Mouse (Mus musculus): ENCODE results near the gene Gm6034. TPM values are rescaled to one million over a fixed set of nuclear protein-coding genes. Genes with fewer than 3 reads are reported as not detected.

Gm6034 gene
- polyA plus RNA-seq, 1 experiment from 2014 or later = not detected

DNA sequence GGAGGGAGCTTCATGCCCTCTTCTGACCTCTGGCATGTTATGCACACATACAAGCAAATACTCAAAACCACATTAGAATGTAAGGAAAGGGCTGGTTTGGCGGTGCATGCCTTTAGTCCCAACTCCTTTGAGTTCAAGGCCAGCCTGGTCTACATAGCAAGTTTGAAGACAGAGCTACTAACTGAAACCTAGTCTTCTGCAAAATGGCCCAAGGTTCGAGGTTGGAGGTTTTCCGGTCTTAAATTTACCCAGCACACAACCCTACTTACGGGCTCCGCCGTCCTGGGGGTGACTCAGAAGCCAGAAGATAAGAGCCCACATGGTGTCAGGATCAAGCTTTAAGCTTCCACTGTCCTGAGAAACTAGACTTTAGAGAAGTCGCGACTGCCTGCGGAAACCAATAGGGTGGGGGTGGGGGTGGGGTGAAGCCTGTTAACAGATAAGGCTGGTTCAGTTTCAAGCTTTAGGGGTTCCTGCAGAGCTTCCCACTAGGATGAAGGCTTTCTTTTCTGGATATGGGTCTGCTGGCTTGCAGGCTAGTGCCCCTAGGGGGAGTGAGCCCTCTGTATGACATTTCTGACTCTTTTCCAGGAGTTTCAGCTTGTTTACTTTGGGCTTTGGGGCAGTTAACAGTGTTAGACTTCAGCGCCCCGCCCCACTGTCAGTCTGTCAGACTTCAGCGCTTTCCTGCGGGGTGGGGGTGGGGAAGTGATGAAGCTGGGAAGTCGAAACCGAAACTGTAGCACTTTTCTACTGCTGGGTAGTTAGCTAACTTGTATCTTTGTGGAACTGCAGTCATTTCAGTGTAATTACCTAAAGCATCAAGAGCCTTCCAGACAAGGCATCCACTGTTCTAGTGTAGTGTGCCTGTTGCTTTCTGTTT, 22.3 kb upstream of the Gm6034 start, which contains the start of gene H2-T24:
TSS of gene H2-T24 (minus strand) at position 370 of the 883 bp plus-strand sequence.
- H3K36me3 ChIP-seq (ENCODE audit: control insufficient read depth, insufficient read depth, low read length) = no peaks in the 10 kb centered on the region
- H3K27ac ChIP-seq (ENCODE audit: low read depth, low read length) = no peak within 1 kb of the TSS
- no peaks in the 10 kb centered on the region for H3K9me3 ChIP-seq (ENCODE audit: control insufficient read depth, low read length)
- WGBS = 38% methylated on average over 15 of the region's 15 CpGs
- ATAC-seq (ENCODE audit: low FRiP score, low TSS enrichment) = peak; percentile 36; the same call in 1 of the 2 replicates
- H3K4me1 ChIP-seq (ENCODE audit: control insufficient read depth, insufficient read depth, low read length) = peaks cover 6% of the 10 kb centered on the region
- H3K4me2 ChIP-seq (replicated peaks; ENCODE audit: low read depth, low read length) = peak within 1 kb of the TSS; percentile 4; the same call in 1 of the 2 replicates
- no peak within 1 kb of the TSS for H3K9ac ChIP-seq (ENCODE audit: low read depth, low read length)
- H3K4me3 ChIP-seq (ENCODE audit: low read length) = no peak within 1 kb of the TSS
- H3K27me3 ChIP-seq (ENCODE audit: control insufficient read depth, insufficient read depth, low read length) = no peaks in the 10 kb centered on the region

DNA sequence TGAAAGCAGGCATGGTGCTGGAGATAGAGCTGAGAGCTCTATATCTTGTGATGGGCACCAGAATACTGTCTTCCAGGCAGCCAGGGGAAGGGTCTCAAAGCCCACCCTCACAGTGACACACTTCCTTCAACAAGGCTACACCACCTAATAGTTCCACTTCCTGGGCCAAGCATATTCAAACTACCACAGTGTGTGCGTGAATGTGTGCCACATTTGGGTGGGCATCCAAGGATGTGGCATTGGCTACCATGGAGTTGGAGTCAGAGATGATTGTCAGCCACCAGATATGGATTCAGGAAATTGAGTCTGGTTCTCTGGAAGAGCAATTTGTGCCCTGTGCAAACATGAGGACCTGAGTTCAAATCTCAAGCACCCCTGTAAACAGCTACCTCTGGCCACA, 21.5 kb upstream of the Gm6034 start:
- no peak overlapping the region for H3K27ac ChIP-seq (ENCODE audit: low read depth, low read length)
- WGBS = 90% methylated on average over 1 of the region's 1 CpGs

DNA sequence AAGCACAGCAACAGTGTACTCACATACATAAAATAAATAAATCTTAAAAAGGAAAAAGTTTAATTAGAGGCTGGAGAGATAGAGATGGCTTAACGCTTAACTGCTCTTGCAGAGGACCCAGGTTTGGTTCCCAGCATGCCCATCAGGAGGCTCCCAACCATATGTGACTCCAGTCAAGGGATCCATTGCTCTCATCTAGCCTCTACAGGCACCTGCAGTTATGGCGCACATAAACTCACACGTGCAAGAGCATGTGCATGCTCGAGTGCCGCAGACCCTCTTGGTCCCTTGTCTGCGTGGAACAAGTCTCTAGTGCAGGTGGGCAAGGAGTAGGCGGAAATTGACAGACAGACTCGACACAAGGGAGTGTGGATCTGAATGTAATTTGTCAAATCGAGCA, 20.7 kb upstream of the Gm6034 start:
- H3K27me3 ChIP-seq (ENCODE audit: control insufficient read depth, insufficient read depth, low read length) = no peaks in the 10 kb centered on the region
- peaks cover 6% of the 10 kb centered on the region for H3K4me1 ChIP-seq (ENCODE audit: control insufficient read depth, insufficient read depth, low read length)
- H3K4me2 ChIP-seq (replicated peaks; ENCODE audit: low read depth, low read length) = no peak overlapping the region
- no peak overlapping the region for H3K27ac ChIP-seq (ENCODE audit: low read depth, low read length)
- WGBS = 95% methylated on average over 9 of the region's 9 CpGs
- no peaks in the 10 kb centered on the region for H3K9me3 ChIP-seq (ENCODE audit: control insufficient read depth, low read length)
- H3K4me3 ChIP-seq (ENCODE audit: low read length) = no peak overlapping the region
- ATAC-seq (ENCODE audit: low FRiP score, low TSS enrichment) = no peak
- no peaks in the 10 kb centered on the region for H3K36me3 ChIP-seq (ENCODE audit: control insufficient read depth, insufficient read depth, low read length)
- no peak overlapping the region for H3K9ac ChIP-seq (ENCODE audit: low read depth, low read length)

More for the DNA sequence above, 21.5 kb upstream of the Gm6034 start:
- Histone ChIP-seq H3K4me2 (replicated peaks; ENCODE audit: low read depth, low read length) (no peak overlapping the region), H3K27me3 (ENCODE audit: control insufficient read depth, insufficient read depth, low read length) (no peaks in the 10 kb centered on the region), H3K36me3 (ENCODE audit: control insufficient read depth, insufficient read depth, low read length) (no peaks in the 10 kb centered on the region), H3K9me3 (ENCODE audit: control insufficient read depth, low read length) (no peaks in the 10 kb centered on the region), H3K9ac (ENCODE audit: low read depth, low read length) (no peak overlapping the region), H3K4me3 (ENCODE audit: low read length) (no peak overlapping the region), H3K4me1 (ENCODE audit: control insufficient read depth, insufficient read depth, low read length) (peaks cover 6% of the 10 kb centered on the region)
- ATAC-seq (ENCODE audit: low FRiP score, low TSS enrichment) = no peak

- 87% methylated on average over 6 of the region's 6 CpGs for WGBS
- no peak overlapping the region for H3K4me3 ChIP-seq (ENCODE audit: low read length)
- H3K36me3 ChIP-seq (ENCODE audit: control insufficient read depth, insufficient read depth, low read length) = no peaks in the 10 kb centered on the region
- H3K9ac ChIP-seq (ENCODE audit: low read depth, low read length) = no peak overlapping the region
- no peaks in the 10 kb centered on the region for H3K9me3 ChIP-seq (ENCODE audit: control insufficient read depth, low read length)
- ATAC-seq (ENCODE audit: low FRiP score, low TSS enrichment) = no peak
- H3K4me2 ChIP-seq (replicated peaks; ENCODE audit: low read depth, low read length) = no peak overlapping the region
- H3K27ac ChIP-seq (ENCODE audit: low read depth, low read length) = no peak overlapping the region
- H3K27me3 ChIP-seq (ENCODE audit: control insufficient read depth, insufficient read depth, low read length) = no peaks in the 10 kb centered on the region
- peaks cover 6% of the 10 kb centered on the region for H3K4me1 ChIP-seq (ENCODE audit: control insufficient read depth, insufficient read depth, low read length)
Measured at GRCm38 (mm10) chr17:36022922-36023321, 19.8 kb upstream of the Gm6034 start.

- Histone ChIP-seq H3K4me2 (replicated peaks; ENCODE audit: low read depth, low read length) (no peak overlapping the region; the same call in 1 of the 2 replicates), H3K9me3 (ENCODE audit: control insufficient read depth, low read length) (no peaks in the 10 kb centered on the region), H3K9ac (ENCODE audit: low read depth, low read length) (no peak overlapping the region), H3K27ac (ENCODE audit: low read depth, low read length) (0 out of 2 replicates have a peak overlapping the region, but pooled peaks have one; percentile 7), H3K36me3 (ENCODE audit: control insufficient read depth, insufficient read depth, low read length) (no peaks in the 10 kb centered on the region), H3K27me3 (ENCODE audit: control insufficient read depth, insufficient read depth, low read length) (no peaks in the 10 kb centered on the region), H3K4me1 (ENCODE audit: control insufficient read depth, insufficient read depth, low read length) (peaks cover 6% of the 10 kb centered on the region), H3K4me3 (ENCODE audit: low read length) (no peak overlapping the region)
- WGBS = 48% methylated on average over 9 of the region's 9 CpGs
- no peak for ATAC-seq (ENCODE audit: low FRiP score, low TSS enrichment)
Measured at GRCm38 (mm10) chr17:36023710-36024654, 18.8 kb upstream of the Gm6034 start.

DNA sequence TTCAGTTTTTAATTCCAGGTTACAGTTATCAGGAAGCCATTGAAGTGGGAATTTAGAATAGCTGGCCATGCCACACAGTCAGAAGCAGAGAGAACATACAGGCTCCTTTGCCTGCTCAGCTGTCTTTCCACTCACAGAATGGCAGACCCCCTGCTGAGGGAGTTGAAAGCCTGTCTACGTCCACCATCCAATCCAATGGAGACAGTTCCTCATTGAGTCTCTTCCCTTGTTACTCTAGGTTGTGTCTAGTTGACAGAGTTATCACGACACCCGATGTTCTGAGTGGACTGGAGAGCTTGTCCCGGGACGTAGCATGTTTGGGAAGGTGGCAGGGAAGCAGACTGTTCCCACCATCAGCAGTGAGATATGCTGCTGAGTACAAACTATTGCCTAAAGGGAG, 17.6 kb upstream of the Gm6034 start:
- no peak overlapping the region for H3K27ac ChIP-seq (ENCODE audit: low read depth, low read length)
- H3K36me3 ChIP-seq (ENCODE audit: control insufficient read depth, insufficient read depth, low read length) = no peaks in the 10 kb centered on the region
- H3K4me1 ChIP-seq (ENCODE audit: control insufficient read depth, insufficient read depth, low read length) = peaks cover 6% of the 10 kb centered on the region
- H3K9ac ChIP-seq (ENCODE audit: low read depth, low read length) = no peak overlapping the region
- WGBS = 78% methylated on average over 5 of the region's 5 CpGs
- H3K4me2 ChIP-seq (replicated peaks; ENCODE audit: low read depth, low read length) = no peak overlapping the region
- H3K27me3 ChIP-seq (ENCODE audit: control insufficient read depth, insufficient read depth, low read length) = no peaks in the 10 kb centered on the region
- ATAC-seq (ENCODE audit: low FRiP score, low TSS enrichment) = no peak
- H3K9me3 ChIP-seq (ENCODE audit: control insufficient read depth, low read length) = no peaks in the 10 kb centered on the region
- H3K4me3 ChIP-seq (ENCODE audit: low read length) = no peak overlapping the region

GRCm38 (mm10) chr17:36025901-36026300, 16.9 kb upstream of the Gm6034 start:
- Histone ChIP-seq H3K4me2 (replicated peaks; ENCODE audit: low read depth, low read length) (no peak overlapping the region), H3K36me3 (ENCODE audit: control insufficient read depth, insufficient read depth, low read length) (no peaks in the 10 kb centered on the region), H3K9ac (ENCODE audit: low read depth, low read length) (no peak overlapping the region), H3K4me3 (ENCODE audit: low read length) (no peak overlapping the region), H3K27ac (ENCODE audit: low read depth, low read length) (no peak overlapping the region), H3K27me3 (ENCODE audit: control insufficient read depth, insufficient read depth, low read length) (no peaks in the 10 kb centered on the region), H3K4me1 (ENCODE audit: control insufficient read depth, insufficient read depth, low read length) (peaks cover 6% of the 10 kb centered on the region), H3K9me3 (ENCODE audit: control insufficient read depth, low read length) (no peaks in the 10 kb centered on the region)
- no peak for ATAC-seq (ENCODE audit: low FRiP score, low TSS enrichment)
- WGBS = 73% methylated on average over 4 of the region's 4 CpGs

DNA sequence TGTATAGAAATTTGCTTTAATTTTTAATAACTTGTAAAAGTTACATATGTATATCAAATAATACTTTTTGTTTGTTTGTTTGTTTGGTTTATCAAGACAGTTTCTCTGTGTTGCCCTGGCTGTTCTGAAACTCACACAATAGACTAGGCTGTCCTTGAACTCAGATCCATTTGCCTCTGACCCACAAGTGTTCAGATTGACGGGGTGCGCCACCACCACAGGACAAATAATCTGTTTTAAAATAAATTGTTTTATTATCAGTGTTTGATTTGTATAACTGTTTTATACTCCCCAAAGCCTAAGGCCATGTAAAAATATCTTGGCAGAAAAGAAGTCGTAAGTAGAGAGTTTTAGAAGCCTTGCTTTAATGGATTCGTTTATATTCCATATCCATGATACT, 15.1 kb upstream of the Gm6034 start:
- H3K4me3 ChIP-seq (ENCODE audit: low read length) = no peak overlapping the region
- no peaks in the 10 kb centered on the region for H3K27me3 ChIP-seq (ENCODE audit: control insufficient read depth, insufficient read depth, low read length)
- no peak overlapping the region for H3K9ac ChIP-seq (ENCODE audit: low read depth, low read length)
- no peaks in the 10 kb centered on the region for H3K36me3 ChIP-seq (ENCODE audit: control insufficient read depth, insufficient read depth, low read length)
- WGBS = 92% methylated on average over 4 of the region's 4 CpGs
- ATAC-seq (ENCODE audit: low FRiP score, low TSS enrichment) = no peak
- no peak overlapping the region for H3K27ac ChIP-seq (ENCODE audit: low read depth, low read length)
- H3K4me1 ChIP-seq (ENCODE audit: control insufficient read depth, insufficient read depth, low read length) = peaks cover 6% of the 10 kb centered on the region
- no peak overlapping the region for H3K4me2 ChIP-seq (replicated peaks; ENCODE audit: low read depth, low read length)
- H3K9me3 ChIP-seq (ENCODE audit: control insufficient read depth, low read length) = no peaks in the 10 kb centered on the region
